Mouse (Mus musculus) stomach, embryonic 16.5 days (tissue): Measurements from ENCODE around the gene Celf5. TPM values are rescaled to one million over a fixed set of nuclear protein-coding genes. Genes with fewer than 3 reads are reported as not detected.
A peak's percentile ranks its signal among the peaks of the same experiment; 100 is the strongest.

Experiments used
- ATAC-seq: fragments of 200-750 bp; cut with Nextera tagmentation; 2 replicates; pipeline ENCODE4 v1.8.0; 2017; ENCODE audit warnings: moderate number of reproducible peaks, moderate TSS enrichment; ENCODE audit not compliant: insufficient read depth, low FRiP score
- H3K27ac ChIP-seq: fragments of 300-500 bp; sonication (generic); 2 replicates; pipeline ENCODE4 v1.5.1; 2014; ENCODE audit warnings: low read length
- H3K27me3 ChIP-seq: fragments of 300-500 bp; sonication (generic); 2 replicates; pipeline ENCODE4 v1.6.1; 2014; ENCODE audit warnings: low read length, control low read depth, mixed read lengths; ENCODE audit not compliant: control insufficient read depth, insufficient read depth
- H3K36me3 ChIP-seq: fragments of 300-500 bp; sonication (generic); 2 replicates; pipeline ENCODE4 v1.6.1; 2014; ENCODE audit warnings: low read length; ENCODE audit not compliant: control insufficient read depth, insufficient read depth
- H3K4me1 ChIP-seq: fragments of 300-500 bp; sonication (generic); 2 replicates; pipeline ENCODE4 v1.6.1; 2014; ENCODE audit warnings: low read length, control low read depth, mixed read lengths; ENCODE audit not compliant: control insufficient read depth, insufficient read depth
- H3K4me2 ChIP-seq: fragments of 300-500 bp; sonication (generic); 2 replicates; pipeline ENCODE4 v1.6.1; 2014; ENCODE audit warnings: low read depth, low read length, mixed read lengths
- H3K4me3 ChIP-seq: fragments of 300-500 bp; sonication (generic); replicated peaks from 2 replicates; pipeline ENCODE4 v1.5.1; 2014; ENCODE audit warnings: mild to moderate bottlenecking, low read length
- H3K9ac ChIP-seq: fragments of 300-500 bp; sonication (generic); 2 replicates; pipeline ENCODE4 v1.6.1; 2014; ENCODE audit warnings: low read length
- H3K9me3 ChIP-seq: fragments of 300-500 bp; sonication (generic); replicated peaks from 2 replicates; pipeline ENCODE4 v1.6.1; 2016; ENCODE audit warnings: low read length, control low read depth; ENCODE audit not compliant: control insufficient read depth
- WGBS: fragments of 180-500 bp; shearing (Covaris S2); extraction: QIAGEN DNeasy Blood & Tissue Kit; methylation state at CpG from one replicate; pipeline ENCODE4 v1.1.7; 2014; 5-methylcytosine and 5-hydroxymethylcytosine counted together
- polyA plus RNA-seq: library from polyadenylated mRNA; unstranded; fragments of >200 nt; fragmentation: Nextera tagmentation; extraction: Ambion mirVana; gene quantifications from 2 replicates; pipeline ENCODE4 v1.2.1, GENCODE M21; 2015

The Celf5 gene
- polyA plus RNA-seq, 1 experiment from 2014 or later: 1.3 TPM

GRCm38 (mm10) chr10:81495151-81495550, 12.6 kb upstream of the Celf5 start:
- Histone ChIP-seq H3K4me2 (peak overlapping the region; percentile 95), H3K9me3 (no peaks in the 10 kb centered on the region), H3K9ac (peak overlapping the region; percentile 87), H3K27ac (no peak overlapping the region; the same call in 1 of the 2 replicates), H3K4me1 (peaks cover 17% of the 10 kb centered on the region), H3K36me3 (peaks cover 14% of the 10 kb centered on the region), H3K4me3 (peak overlapping the region; percentile 88), H3K27me3 (no peaks in the 10 kb centered on the region)
- 64% methylated on average over 6 of the region's 6 CpGs for WGBS
- no peak for ATAC-seq

DNA sequence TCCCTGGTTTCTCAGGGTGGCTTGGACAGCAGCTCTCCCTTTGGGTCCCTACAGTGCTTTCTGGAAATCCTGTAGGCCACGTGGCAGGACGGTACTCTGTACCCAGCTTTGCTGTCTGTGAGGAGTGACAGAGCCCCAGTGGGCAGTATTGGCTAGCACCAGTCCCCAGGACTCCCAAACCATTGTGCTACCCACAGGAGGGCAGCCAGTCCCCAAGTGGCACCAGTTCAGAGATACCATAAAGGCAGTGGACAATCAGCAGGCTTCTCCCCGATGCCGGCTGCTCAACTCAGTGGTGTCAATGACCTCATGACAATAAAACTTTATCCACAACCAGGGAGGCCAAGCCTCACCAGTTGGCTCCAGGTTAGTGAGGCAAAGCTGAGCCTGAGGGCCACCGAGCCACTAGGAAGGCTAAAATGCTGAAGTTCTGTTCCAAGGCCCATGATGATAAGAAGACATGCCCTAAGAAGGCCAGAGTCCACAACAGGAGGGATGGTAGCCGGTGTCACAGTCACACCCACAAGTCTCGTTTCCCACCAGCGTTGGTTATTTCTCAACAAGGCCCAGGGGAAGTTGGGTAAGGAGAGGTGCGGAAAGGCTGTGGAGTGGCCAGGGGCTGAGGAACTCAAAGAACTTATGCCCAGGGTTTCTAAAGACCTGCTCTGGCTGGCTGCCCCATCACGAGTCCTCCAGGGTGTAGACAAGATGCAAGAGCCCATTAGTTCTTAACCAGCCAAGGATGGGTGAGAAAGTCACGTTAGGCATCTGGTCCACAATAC, 11.9 kb upstream of the Celf5 start:
- no peak for ATAC-seq
- Histone ChIP-seq H3K9ac (peak overlapping the region; percentile 34), H3K4me2 (peak overlapping the region; percentile 95), H3K4me3 (peak overlapping the region; percentile 88), H3K9me3 (no peaks in the 10 kb centered on the region), H3K36me3 (peaks cover 18% of the 10 kb centered on the region), H3K4me1 (peaks cover 17% of the 10 kb centered on the region), H3K27me3 (no peaks in the 10 kb centered on the region), H3K27ac (no peak overlapping the region; the same call in 1 of the 2 replicates)
- WGBS: 81% methylated on average over 11 of the region's 11 CpGs

GRCm38 (mm10) chr10:81493601-81494220, 11.2 kb upstream of the Celf5 start:
- no peaks in the 10 kb centered on the region for H3K27me3 ChIP-seq
- H3K4me1 ChIP-seq: peaks cover 17% of the 10 kb centered on the region
- H3K9ac ChIP-seq: no peak overlapping the region
- H3K9me3 ChIP-seq: no peaks in the 10 kb centered on the region
- H3K36me3 ChIP-seq: peaks cover 22% of the 10 kb centered on the region
- no peak for ATAC-seq
- no peak overlapping the region for H3K4me2 ChIP-seq
- WGBS: 74% methylated on average over 8 of the region's 8 CpGs
- no peak overlapping the region for H3K4me3 ChIP-seq
- H3K27ac ChIP-seq: no peak overlapping the region

GRCm38 (mm10) chr10:81492606-81493240, 10.2 kb upstream of the Celf5 start:
- no peak for ATAC-seq
- H3K36me3 ChIP-seq: peaks cover 22% of the 10 kb centered on the region

GRCm38 (mm10) chr10:81491018-81491417, 8.5 kb upstream of the Celf5 start:
- H3K4me1 ChIP-seq: peaks cover 17% of the 10 kb centered on the region
- H3K9me3 ChIP-seq: no peaks in the 10 kb centered on the region
- H3K4me2 ChIP-seq: no peak overlapping the region
- no peak overlapping the region for H3K4me3 ChIP-seq
- no peak overlapping the region for H3K27ac ChIP-seq
- no peak overlapping the region for H3K9ac ChIP-seq
- 91% methylated on average over 9 of the region's 9 CpGs for WGBS
- ATAC-seq: no peak
- peaks cover 25% of the 10 kb centered on the region for H3K36me3 ChIP-seq
- H3K27me3 ChIP-seq: no peaks in the 10 kb centered on the region

More at GRCm38 (mm10) chr10:81492606-81493240, 10.2 kb upstream of the Celf5 start:
- Histone ChIP-seq H3K27me3 (no peaks in the 10 kb centered on the region), H3K27ac (no peak overlapping the region), H3K9ac (no peak overlapping the region), H3K4me2 (no peak overlapping the region), H3K4me1 (peaks cover 17% of the 10 kb centered on the region), H3K4me3 (no peak overlapping the region), H3K9me3 (no peaks in the 10 kb centered on the region)
- 87% methylated on average over 11 of the region's 11 CpGs for WGBS

GRCm38 (mm10) chr10:81489941-81490340, 7.4 kb upstream of the Celf5 start:
- no peak overlapping the region for H3K4me3 ChIP-seq
- ATAC-seq: no peak
- H3K36me3 ChIP-seq: peaks cover 25% of the 10 kb centered on the region

DNA sequence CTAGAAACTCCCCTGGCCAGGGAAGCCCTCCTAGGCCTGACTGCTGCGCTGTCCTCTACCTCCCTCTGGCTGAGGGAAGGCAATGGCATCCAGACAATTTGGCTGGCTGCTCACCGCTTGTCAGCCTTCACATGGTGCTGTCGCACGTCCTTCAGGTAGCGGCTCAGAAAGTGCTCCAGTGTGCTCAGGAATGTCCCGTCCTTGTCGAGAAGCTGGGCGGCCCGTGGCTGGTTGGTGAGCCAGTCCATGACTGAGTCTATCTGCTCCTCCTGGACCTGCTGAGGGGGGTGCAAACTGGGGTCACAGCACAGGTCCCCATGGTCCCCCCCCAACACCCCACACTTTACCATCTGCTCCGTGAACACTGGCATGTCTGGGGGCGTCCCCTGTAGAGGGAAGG, 5.6 kb upstream of the Celf5 start:
- Histone ChIP-seq H3K9me3 (no peaks in the 10 kb centered on the region), H3K4me2 (no peak overlapping the region), H3K36me3 (peaks cover 25% of the 10 kb centered on the region), H3K4me1 (no peaks in the 10 kb centered on the region), H3K4me3 (no peak overlapping the region), H3K27ac (no peak overlapping the region), H3K9ac (no peak overlapping the region), H3K27me3 (no peaks in the 10 kb centered on the region)
- 79% methylated on average over 11 of the region's 11 CpGs for whole genome bisulfite sequencing
- ATAC-seq: no peak

More at GRCm38 (mm10) chr10:81489941-81490340, 7.4 kb upstream of the Celf5 start:
- Histone ChIP-seq H3K4me2 (no peak overlapping the region), H3K27ac (no peak overlapping the region), H3K4me1 (peaks cover 11% of the 10 kb centered on the region), H3K9ac (no peak overlapping the region), H3K9me3 (no peaks in the 10 kb centered on the region), H3K27me3 (no peaks in the 10 kb centered on the region)
- whole genome bisulfite sequencing: 79% methylated on average over 14 of the region's 14 CpGs

- no peak overlapping the region for H3K27ac ChIP-seq
- H3K4me2 ChIP-seq: no peak overlapping the region
- no peak overlapping the region for H3K9ac ChIP-seq
- H3K36me3 ChIP-seq: peaks cover 12% of the 10 kb centered on the region
- WGBS: 89% methylated on average over 10 of the region's 10 CpGs
- H3K4me1 ChIP-seq: 0 out of 2 replicates have a peak, but pooled peaks cover 3% of the 10 kb centered on the region
- no peaks in the 10 kb centered on the region for H3K9me3 ChIP-seq
- ATAC-seq: no peak
- H3K27me3 ChIP-seq: peaks cover 12% of the 10 kb centered on the region; the same call in 1 of the 2 replicates
- H3K4me3 ChIP-seq: no peak overlapping the region
These were observed 4.0 kb upstream of the Celf5 start for GRCm38 (mm10) chr10:81486496-81486895.
